8 mouse cellular contexts compared by ENCODE assay signal in genomic region chr9:109930752-109931151, GRCm38 (mm10). TPM values are rescaled to one million over a fixed set of nuclear protein-coding genes. Genes with fewer than 3 reads are reported as not detected.
DNase-seq lines count a peak whose midpoint lies in the region; ATAC-seq lines count a peak whose summit lies in the region.

No protein-coding gene starts in this region.

- H3K9ac ChIP-seq in liver, embryonic 12.5 days: peak overlapping the region; percentile 72; the same call in 1 of the 2 replicates

- WGBS in liver, embryonic 12.5 days (ENCODE audit: insufficient replicate concordance): 48% methylated on average over 6 of the region's 6 CpGs

- no peak for ATAC-seq in liver, embryonic 12.5 days

- peak overlapping the region; percentile 88 for H3K27ac ChIP-seq in liver, embryonic 12.5 days

- no peaks in the 10 kb centered on the region for H3K36me3 ChIP-seq in liver, embryonic 12.5 days

- H3K4me2 ChIP-seq in liver, embryonic 12.5 days: peak overlapping the region; percentile 98

- peaks cover 19% of the 10 kb centered on the region for H3K27me3 ChIP-seq in liver, embryonic 12.5 days (replicated peaks)

- peak; percentile 15 for DNase-seq in embryo, embryonic 10.5 days (ENCODE audit: low spot score)
- DNase-seq in embryo, embryonic 10 days (ENCODE audit: low spot score): no peak
- peak; percentile 9 for DNase-seq in thymus, postnatal 14 days
- DNase-seq in thymus, postnatal 4 days: no peak
- DNase-seq in ovary, adult 18-20 months (ENCODE audit: low spot score): no peak
- no peak for DNase-seq in ovary, postnatal 14 days (ENCODE audit: low spot score)
- DNase-seq in left cerebral cortex, adult 8-10 months (ENCODE audit: low spot score in 2 of 2): no peak

- no peaks in the 10 kb centered on the region for H3K9me3 ChIP-seq in liver, embryonic 12.5 days (replicated peaks)

- peaks cover 34% of the 10 kb centered on the region for H3K4me1 ChIP-seq in liver, embryonic 12.5 days

- H3K4me3 ChIP-seq in liver, embryonic 12.5 days: peak overlapping the region; percentile 75

RNA-seq across cellular contexts. Expression of gene Map4, which starts 0.5 kb away (rescaled TPM):
- polyA plus RNA-seq in liver, embryonic 12.5 days (2016; fragmentation: Nextera tagmentation; extraction: Ambion mirVana): 18.6 and 19.1 TPM in 2 replicates
- 100 to 1,000 TPM; 382 to 453 (median 413) TPM for total RNA-seq in left cerebral cortex, adult 8-10 months (2022)

RNA-seq across cellular contexts. Expression of gene Cdc25a, which starts 55.4 kb away (rescaled TPM):
- 34.9 and 36.4 TPM in 2 replicates for polyA plus RNA-seq in liver, embryonic 12.5 days (2016; fragmentation: Nextera tagmentation; extraction: Ambion mirVana)
- total RNA-seq in left cerebral cortex, adult 8-10 months (2022): 1 to 10 TPM; 4.8 to 6.1 (median 5.6) TPM

Comparison
In these comparisons a context has a peak if more than half of its experiments do, and no peak if none do; other contexts are left out.
1. DNase-seq: peak in embryo, embryonic 10.5 days (single experiment) and thymus, postnatal 14 days (single experiment); none in embryo, embryonic 10 days (single experiment), thymus, postnatal 4 days (single experiment), ovary, adult 18-20 months (single experiment), ovary, postnatal 14 days (single experiment) and left cerebral cortex, adult 8-10 months (0 of 2).